Mouse (Mus musculus) kidney, adult 2 months (tissue): ENCODE results near the gene Acp1. TPM values are rescaled to one million over a fixed set of nuclear protein-coding genes. Genes with fewer than 3 reads are reported as not detected.
A peak's percentile ranks its signal among the peaks of the same experiment; 100 is the strongest.

Experiments used
- DNase-seq: peaks from one replicate; pipeline ENCODE4 v3.0.0; 2021
- H3K27ac ChIP-seq: fragments of 200-500 bp; 2 replicates; pipeline ENCODE4 v1.5.1; 2012; ENCODE audit warnings: low read depth, low read length, control low read depth, inconsistent platforms; ENCODE audit not compliant: insufficient read depth
- H3K27me3 ChIP-seq: fragments of 200-500 bp; replicated peaks from 2 replicates; pipeline ENCODE4 v1.6.1; 2012; ENCODE audit warnings: mild to moderate bottlenecking, moderate library complexity, low read length, inconsistent platforms; ENCODE audit not compliant: control insufficient read depth, insufficient read depth
- H3K36me3 ChIP-seq: fragments of 200-500 bp; 2 replicates; pipeline ENCODE4 v1.6.1; 2012; ENCODE audit warnings: mild to moderate bottlenecking, moderate library complexity, low read length, inconsistent platforms; ENCODE audit not compliant: control insufficient read depth, insufficient read depth
- H3K4me1 ChIP-seq: fragments of 200-500 bp; 2 replicates; pipeline ENCODE4 v1.6.1; 2011; ENCODE audit warnings: low read length; ENCODE audit not compliant: control insufficient read depth, insufficient read depth
- H3K4me3 ChIP-seq: fragments of 200-500 bp; 2 replicates; pipeline ENCODE4 v1.5.1; 2011; ENCODE audit warnings: mild to moderate bottlenecking, low read depth, low read length, control low read depth; ENCODE audit not compliant: insufficient read depth
- CTCF ChIP-seq: fragments of 200-500 bp; conservative IDR thresholded peaks from 2 replicates; pipeline ENCODE4 v1.5.1; 2011; ENCODE audit warnings: low read depth, mild to moderate bottlenecking, control low read depth, low read length, moderate library complexity, mixed read lengths; ENCODE audit not compliant: insufficient read depth, insufficient read length
- POLR2A ChIP-seq: fragments of 200-500 bp; IDR thresholded peaks from one replicate; pipeline ENCODE4 v1.6.1; 2011; ENCODE audit warnings: low read depth, low read length, control low read depth
- WGBS: fragments of 180-500 bp; shearing (Covaris S2); methylation state at CpG from one replicate; pipeline ENCODE4 v1.1.7; 2018; 5-methylcytosine and 5-hydroxymethylcytosine counted together
- polyA plus RNA-seq: library from polyadenylated mRNA; depleted of rRNA; stranded (reverse); fragments of >200 nt; gene quantifications from 2 replicates; pipeline ENCODE4 v1.2.3, GENCODE M21; 2012; rRNA removed

Acp1 gene
- polyA plus RNA-seq, 1 experiment: 12.2 TPM

- no peaks in the 10 kb centered on the region for H3K27me3 ChIP-seq
- TF ChIP-seq POLR2A: no peak
- no peak for TF ChIP-seq CTCF
- 82% methylated on average over 4 of the region's 4 CpGs for WGBS
These were observed 45.6 kb downstream of the Acp1 start for GRCm38 (mm10) chr12:30865781-30866180.

GRCm38 (mm10) chr12:30864347-30864746, 47.0 kb downstream of the Acp1 start:
- Histone ChIP-seq H3K4me3 (no peak overlapping the region), H3K36me3 (no peaks in the 10 kb centered on the region), H3K27me3 (no peaks in the 10 kb centered on the region), H3K4me1 (no peaks in the 10 kb centered on the region), H3K27ac (no peak overlapping the region)
- WGBS: 50% methylated on average over 2 of the region's 2 CpGs
- TF ChIP-seq CTCF (no peak), POLR2A (no peak)
- DNase-seq: no peak

More at GRCm38 (mm10) chr12:30865781-30866180, 45.6 kb downstream of the Acp1 start:
- Histone ChIP-seq H3K27ac (no peak overlapping the region), H3K4me3 (no peak overlapping the region), H3K4me1 (no peaks in the 10 kb centered on the region), H3K36me3 (no peaks in the 10 kb centered on the region)
- DNase-seq: no peak

DNA sequence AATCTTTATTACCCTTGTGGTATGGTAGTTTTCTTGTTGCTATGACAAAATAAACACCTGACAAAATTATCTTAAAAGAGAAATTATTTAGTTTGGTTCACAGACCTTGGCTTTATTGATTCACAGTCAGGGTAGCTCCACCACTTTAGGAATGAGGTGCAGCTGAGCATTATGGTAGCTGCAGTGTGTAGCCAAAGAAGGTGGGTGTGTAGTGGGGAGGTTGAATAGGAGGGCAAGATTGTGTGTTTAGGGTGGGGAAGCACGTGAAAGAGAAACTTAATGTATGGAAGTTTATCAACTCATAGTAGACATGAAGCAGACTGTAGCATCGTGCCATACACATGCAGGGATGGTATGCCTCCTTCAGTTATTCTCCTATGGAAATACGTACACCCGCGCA, 55.2 kb downstream of the Acp1 start:
- 85% methylated on average over 5 of the region's 5 CpGs for WGBS
- no peak overlapping the region for H3K4me3 ChIP-seq
- H3K27me3 ChIP-seq: no peaks in the 10 kb centered on the region
- TF ChIP-seq POLR2A: no peak
- no peak for TF ChIP-seq CTCF
- no peak for DNase-seq
- H3K27ac ChIP-seq: no peak overlapping the region
- no peaks in the 10 kb centered on the region for H3K36me3 ChIP-seq
- H3K4me1 ChIP-seq: no peaks in the 10 kb centered on the region; the same call in 1 of the 2 replicates

DNA sequence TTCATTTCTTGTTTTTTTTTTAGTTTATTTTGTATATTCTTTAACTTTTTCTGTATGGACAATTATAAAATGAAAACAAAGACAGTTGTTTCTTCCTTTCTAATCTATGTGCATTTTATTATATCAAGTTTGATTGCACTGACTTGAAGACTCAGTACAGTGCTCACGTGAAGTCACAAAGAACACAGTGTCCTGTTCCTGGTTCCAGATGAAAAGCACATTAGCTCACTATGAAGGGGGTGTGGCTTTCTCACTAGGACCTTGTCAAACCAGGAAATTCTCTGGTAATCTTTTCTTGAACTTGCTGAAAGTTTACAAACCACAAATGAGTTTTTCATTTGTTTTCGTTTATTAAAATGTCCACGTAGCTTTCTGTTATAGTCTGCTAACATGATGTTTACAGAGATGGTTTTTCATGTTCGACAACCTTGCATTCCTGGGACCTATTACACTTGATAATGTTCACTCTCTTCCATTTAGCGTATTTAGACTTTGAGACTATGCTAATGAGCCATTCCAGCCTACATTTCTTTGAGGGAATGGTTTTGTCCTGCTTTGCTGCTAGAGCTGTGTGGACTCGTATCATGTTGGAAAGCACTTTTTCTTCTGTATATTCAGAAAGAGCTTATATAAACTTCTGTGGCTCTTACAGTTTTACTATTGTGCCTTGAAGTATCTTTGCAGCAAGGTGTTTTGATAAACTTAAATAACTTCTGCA, 55.8 kb downstream of the Acp1 start:
- Histone ChIP-seq H3K4me3 (no peak overlapping the region), H3K4me1 (no peaks in the 10 kb centered on the region; the same call in 1 of the 2 replicates), H3K27ac (no peak overlapping the region), H3K27me3 (no peaks in the 10 kb centered on the region), H3K36me3 (no peaks in the 10 kb centered on the region)
- DNase-seq: peak; percentile 74
- TF ChIP-seq POLR2A (no peak), CTCF (no peak)
- WGBS: 36% methylated on average over 6 of the region's 6 CpGs

GRCm38 (mm10) chr12:30851871-30852270, 59.5 kb downstream of the Acp1 start:
- no peak overlapping the region for H3K27ac ChIP-seq
- no peaks in the 10 kb centered on the region for H3K27me3 ChIP-seq
- no peak overlapping the region for H3K4me3 ChIP-seq
- H3K36me3 ChIP-seq: no peaks in the 10 kb centered on the region
- H3K4me1 ChIP-seq: no peaks in the 10 kb centered on the region; the same call in 1 of the 2 replicates
- TF ChIP-seq CTCF (no peak), POLR2A (no peak)
- 80% methylated on average over 6 of the region's 6 CpGs for WGBS
- DNase-seq: peak; percentile 8

DNA sequence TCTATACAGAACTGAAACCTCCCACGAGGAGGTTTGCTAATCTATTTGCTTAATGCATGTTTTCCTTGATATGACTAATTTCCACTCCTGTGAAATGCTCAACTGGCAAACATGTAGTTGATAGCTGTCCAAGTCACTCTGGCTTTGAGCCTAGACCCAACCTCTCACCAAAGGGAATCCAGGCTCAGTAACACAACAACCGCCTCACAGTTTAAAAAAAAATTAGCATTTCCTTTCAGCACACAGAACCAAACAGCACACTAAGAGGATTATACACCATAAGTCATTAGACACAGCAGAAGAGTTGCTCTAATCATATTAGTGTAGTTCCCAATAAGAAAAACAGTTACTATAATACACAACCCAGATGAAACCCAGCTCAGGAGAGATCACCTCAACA, 60.5 kb downstream of the Acp1 start:
- Histone ChIP-seq H3K36me3 (no peaks in the 10 kb centered on the region), H3K27me3 (no peaks in the 10 kb centered on the region), H3K27ac (no peak overlapping the region), H3K4me3 (no peak overlapping the region), H3K4me1 (no peaks in the 10 kb centered on the region; the same call in 1 of the 2 replicates)
- TF ChIP-seq POLR2A: no peak
- no peak for TF ChIP-seq CTCF
- peak; percentile 67 for DNase-seq
- WGBS: 31% methylated on average over 2 of the region's 2 CpGs

GRCm38 (mm10) chr12:30848521-30848920, 62.9 kb downstream of the Acp1 start:
- Histone ChIP-seq H3K27me3 (no peaks in the 10 kb centered on the region), H3K27ac (no peak overlapping the region), H3K4me1 (no peaks in the 10 kb centered on the region), H3K36me3 (no peaks in the 10 kb centered on the region), H3K4me3 (no peak overlapping the region)
- 21% methylated on average over 1 of the region's 1 CpGs for WGBS
- peak; percentile 74 for DNase-seq
- TF ChIP-seq CTCF: no peak
- TF ChIP-seq POLR2A: no peak

Other genes with a start within 250 kb of the Acp1 start
- 0.41 and 0.87 TPM in 2 replicates for gene Alkal2, start 27.3 kb downstream of the Acp1 start, polyA plus RNA-seq
- 11.6 and 13.5 TPM in 2 replicates for gene Sh3yl1, start 79 bp upstream of the Acp1 start, polyA plus RNA-seq
- gene Fam110c, start 162.3 kb upstream of the Acp1 start, polyA plus RNA-seq: 2.7 and 3.4 TPM in 2 replicates